Mouse (Mus musculus): Measurements from ENCODE around the gene 2210016L21Rik.
A peak's percentile ranks its signal among the peaks of the same experiment; 100 is the strongest.
"Not testable (repeated sequence)": the region's sequence is repeated elsewhere in the genome, so short reads cannot be mapped to it uniquely, and the experiment has no call there.

The 2210016L21Rik gene

DNA sequence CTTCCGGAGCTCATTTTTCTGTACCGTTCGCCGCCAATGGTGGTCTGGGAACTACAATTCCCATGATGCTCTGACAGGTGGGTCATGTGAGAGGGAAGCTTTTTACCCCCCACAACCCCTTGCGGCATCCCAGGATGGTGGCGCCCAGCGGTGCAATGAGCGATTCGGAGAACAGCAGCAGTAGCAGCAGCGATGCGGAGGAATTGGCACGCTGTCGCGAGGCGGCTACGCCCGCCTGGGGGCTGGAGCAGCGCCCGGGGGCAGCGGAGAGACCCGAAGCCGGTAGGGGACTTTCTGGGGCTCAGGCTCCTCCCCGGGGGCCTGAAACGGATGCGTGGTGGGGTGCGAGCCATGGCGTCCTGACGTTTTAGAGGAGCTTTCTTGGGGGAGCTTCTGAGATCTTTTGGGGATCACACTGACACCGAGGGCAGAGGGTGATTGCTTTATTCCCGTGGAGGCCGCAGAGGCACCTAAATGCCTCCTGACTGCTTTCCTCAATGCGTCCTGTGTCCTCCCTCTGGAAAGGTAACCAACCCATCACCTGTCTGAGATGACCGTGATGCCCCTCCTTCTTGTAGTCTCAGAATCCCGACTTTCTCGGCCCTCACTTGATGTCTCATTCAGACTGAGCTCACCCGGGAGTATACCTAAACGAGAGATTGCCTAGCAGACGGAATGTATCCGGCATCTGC lies at the start of gene 2210016L21Rik:
TSS of gene 2210016L21Rik (plus strand) at position 85 of the 692 bp plus-strand sequence.
- DNase-seq (ENCODE audit: low spot score) = peak; percentile 76

DNA sequence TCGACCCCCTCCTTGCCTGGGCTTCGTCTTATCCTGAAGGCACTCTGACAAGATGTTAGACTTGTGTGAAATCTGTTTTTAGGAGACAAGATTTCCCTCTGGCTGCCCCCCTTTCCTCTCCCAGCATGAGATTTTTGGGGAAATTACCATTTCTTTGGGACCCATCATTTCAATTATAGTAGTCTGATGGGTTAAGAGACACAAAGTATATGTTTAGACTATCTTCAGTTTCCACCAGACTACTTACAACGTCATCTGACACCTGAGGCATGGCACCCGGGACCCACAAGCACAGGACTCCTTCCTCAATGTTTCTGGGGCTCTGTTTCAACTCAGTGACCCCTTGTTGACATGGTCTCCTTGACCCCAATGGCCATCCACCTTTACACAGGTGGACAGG lies 46.4 kb upstream of the 2210016L21Rik start:
- DNase-seq (ENCODE audit: low spot score) = no peak

DNA sequence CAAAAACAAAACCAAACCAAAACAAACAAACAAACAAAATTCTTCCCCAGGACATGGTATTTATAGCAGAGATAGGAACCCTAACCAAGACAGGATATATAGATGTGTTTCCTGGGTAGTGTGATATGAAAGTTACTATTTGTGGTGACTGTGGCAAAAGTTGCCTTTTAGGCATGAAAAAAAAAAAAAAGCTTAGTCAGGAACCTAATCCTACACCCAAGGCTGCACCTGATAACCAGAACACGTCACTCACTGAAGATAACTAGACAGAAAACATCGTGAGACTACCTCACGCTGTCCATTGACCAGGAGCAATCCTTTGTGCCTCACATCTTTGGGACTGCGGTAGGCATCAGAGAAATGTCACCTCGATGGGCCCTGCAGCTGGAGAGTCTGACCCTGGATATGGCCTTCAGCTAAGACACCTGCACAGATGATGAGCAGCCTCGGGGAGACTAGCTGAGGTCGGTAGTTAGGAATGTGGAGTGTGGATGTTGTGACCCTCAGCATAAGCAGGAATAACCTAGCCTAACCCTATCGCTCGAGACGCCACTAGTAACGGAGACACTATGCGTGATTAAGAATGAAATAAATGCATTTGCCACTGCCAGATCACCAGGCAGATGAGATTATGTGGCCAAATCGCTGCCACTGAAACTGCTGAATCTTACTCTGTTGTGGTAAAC lies 45.1 kb upstream of the 2210016L21Rik start, which contains the start of gene Oasl2:
TSS of gene Oasl2 (plus strand) at position 249 of the 686 bp plus-strand sequence.
- DNase-seq (ENCODE audit: low spot score) = no peak

DNA sequence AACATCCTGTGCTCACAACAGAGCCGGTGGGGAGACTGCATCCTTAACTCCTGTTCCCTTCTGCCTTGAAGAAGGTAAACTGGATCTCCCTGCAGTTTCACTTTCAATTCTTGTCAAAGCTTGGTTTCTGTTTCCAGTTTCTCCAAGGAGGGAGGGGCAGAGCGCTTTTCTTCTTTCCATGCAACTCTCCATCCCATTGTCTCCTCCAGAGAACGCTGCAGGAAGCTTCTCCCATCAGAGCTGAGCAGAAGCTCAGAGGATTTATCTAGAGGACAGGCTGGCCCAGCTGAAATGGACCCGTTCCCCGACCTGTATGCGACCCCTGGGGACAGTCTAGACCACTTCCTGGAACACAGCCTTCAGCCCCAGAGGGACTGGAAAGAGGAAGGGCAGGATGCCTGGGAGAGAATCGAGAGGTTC lies 44.6 kb upstream of the 2210016L21Rik start:
- no peak for DNase-seq (ENCODE audit: low spot score)

DNA sequence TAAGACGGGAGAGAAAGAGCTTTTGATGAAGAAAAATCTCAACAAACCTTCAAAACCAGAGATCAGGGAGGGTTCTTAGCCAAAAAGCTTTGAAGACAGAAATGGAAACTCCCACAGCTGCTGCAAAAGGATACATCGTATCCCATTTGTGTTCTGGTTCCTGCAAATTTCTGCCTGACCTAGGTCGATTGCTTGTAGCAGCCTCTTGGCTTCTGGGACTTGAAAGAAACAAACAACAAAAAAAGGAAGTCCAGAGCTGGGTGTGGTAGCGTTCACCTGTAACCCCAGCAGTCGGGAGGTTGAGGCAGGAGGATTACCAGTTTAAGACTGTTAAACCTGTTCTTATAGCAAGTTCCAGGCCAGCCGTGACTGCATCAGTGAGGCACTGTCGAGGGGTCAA lies 43.1 kb upstream of the 2210016L21Rik start:
- no peak for DNase-seq (ENCODE audit: low spot score)

DNA sequence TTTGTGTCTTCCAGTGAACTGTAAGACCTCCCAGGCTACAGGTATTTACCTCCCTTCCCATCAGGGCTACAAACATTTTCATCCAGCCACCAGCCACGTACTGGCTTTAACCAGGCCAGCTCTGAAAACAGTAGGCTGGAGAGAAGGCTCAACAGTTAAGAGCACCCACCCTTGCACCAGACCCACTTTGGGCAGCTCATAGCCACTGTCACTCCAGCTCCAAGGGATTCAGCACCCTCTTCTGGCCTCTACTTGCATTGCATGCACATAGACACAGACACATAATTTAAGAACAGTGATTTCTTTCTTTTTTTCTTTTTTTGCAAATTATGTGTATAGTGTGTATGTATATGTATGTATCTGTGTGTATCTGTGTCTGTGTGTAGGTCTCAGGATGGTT lies 39.5 kb upstream of the 2210016L21Rik start:
- DNase-seq (ENCODE audit: low spot score) = no peak

DNA sequence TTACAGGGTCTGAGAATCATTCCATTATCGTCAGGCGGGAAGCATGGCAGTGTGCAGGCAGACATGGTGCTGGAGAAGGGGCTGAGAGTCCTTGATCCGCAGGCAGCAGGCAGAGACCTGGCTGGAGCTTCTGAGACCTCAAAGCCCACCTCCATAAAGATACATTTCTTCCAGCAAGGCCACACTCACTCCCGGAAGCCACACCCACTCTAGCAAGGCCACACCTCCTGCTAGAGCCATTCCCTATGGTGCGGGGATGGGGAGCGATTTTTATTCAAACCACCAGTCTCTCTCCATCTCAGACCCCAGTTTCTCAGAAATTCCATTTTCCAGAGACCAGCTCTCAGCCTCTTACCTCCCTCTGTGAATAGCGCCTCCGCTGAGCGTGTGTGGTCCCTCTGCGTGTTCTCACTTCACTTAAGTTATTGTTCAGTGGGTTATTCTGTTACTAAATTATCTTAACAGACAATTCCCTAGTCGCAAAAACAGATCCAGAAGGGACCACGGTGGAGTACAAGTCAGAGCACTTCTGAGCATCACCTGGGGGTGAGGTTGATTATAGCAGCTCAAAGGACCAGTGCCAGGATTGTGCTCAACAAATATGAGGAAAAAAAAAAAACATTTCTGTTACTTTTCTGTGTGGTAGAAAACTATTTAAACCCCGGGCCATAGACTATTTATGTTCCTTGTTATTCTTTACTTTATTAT lies 33.2 kb upstream of the 2210016L21Rik start:
- no peak for DNase-seq (ENCODE audit: low spot score)

DNA sequence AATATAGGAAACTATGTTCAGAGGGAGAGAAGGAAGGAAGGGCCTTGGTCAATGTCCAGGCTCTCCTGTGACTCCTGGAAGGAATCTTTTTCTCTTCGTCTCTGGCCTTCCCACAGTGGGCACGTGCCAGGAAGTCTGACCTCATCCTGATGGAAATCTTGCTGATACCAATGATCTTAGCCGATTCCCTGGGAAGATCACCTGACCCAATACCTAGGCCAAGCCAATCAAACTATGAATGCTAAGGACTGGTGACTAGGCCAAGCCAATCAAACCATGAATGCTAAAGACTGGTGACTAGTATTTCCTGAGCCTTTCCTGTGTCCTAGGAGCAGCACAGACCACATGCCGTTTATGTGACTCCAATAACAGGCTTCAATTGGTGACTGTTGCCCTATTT lies 28.3 kb upstream of the 2210016L21Rik start:
- DNase-seq (ENCODE audit: low spot score) = no peak

DNA sequence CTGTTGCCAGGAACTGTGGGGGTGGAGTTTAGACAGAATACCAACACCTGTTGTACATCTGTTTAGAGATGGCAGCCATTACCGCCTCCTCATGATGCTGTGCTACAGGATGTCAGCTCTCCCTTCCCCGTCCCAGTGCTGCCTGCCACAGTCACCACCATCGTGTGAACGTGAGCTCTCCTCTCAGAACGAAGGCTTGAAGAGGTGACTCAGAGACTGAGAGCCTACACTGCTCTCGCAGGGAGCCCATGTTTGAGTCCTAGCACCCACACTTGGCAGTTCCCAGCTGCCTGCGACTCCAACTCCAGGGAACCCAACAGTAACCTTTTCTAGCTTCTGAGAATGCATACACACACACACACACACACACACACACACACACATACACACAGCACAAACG lies 27.1 kb upstream of the 2210016L21Rik start:
- no peak for DNase-seq (ENCODE audit: low spot score)

DNA sequence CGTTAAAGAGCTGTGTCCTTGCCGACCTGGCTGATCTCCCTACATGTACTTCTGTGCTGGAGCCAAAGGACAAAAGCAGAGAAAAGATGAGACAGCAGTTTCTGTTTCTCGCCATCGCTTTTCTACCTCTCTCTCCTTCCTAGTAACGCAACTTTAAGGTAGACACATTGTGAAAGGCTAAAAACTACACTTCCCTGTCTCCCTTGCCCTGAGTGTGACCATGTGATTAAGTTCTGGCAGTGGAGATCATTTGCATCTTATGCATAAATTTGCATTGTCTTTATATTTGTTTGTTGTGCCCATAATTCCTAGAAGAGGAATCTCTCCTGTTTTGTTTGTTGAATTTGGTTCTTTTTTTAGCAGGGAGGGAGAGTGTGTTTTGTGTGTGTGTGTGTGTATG lies 26.1 kb upstream of the 2210016L21Rik start:
- DNase-seq (ENCODE audit: low spot score) = no peak

DNA sequence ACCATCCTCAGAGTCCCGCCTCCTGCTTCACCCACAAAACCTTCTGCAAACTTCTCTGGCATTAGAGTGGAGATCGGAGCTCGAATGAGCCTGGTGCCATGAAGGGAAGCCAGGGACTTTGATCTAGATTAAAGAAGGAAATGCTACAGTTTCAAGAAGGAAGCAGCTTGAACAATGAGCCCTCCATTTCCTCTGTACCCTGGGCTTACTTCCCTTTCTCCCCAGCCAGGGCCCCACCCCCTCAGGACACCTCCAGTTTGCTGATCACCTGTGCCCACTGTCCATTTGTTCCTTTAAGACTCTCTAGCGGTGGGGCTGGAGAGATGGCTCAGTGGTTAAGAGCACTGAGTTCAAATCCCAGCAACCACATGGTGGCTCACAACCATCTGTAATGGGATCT lies 25.2 kb upstream of the 2210016L21Rik start:
- DNase-seq (ENCODE audit: low spot score) = no peak

DNA sequence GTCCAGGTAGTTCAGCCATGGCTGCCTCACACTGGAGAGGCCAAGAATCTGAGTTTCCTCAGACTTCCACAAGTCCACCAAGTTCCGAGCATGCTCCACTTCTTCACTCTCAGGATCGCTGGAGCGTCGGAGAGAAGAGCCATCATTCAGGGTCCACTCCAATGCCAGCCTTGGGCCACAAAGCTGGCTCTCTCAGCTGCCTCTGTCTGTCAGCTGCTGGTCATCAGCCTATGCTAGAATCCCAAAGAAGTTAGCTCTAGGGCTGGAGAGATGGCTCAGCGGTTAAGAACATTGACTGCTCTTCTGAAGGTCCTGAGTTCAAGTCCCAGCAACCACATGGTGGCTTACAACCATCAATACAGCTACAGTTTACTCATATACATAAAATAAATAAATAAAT lies 24.6 kb upstream of the 2210016L21Rik start:
- DNase-seq (ENCODE audit: low spot score) = not testable (repeated sequence)

DNA sequence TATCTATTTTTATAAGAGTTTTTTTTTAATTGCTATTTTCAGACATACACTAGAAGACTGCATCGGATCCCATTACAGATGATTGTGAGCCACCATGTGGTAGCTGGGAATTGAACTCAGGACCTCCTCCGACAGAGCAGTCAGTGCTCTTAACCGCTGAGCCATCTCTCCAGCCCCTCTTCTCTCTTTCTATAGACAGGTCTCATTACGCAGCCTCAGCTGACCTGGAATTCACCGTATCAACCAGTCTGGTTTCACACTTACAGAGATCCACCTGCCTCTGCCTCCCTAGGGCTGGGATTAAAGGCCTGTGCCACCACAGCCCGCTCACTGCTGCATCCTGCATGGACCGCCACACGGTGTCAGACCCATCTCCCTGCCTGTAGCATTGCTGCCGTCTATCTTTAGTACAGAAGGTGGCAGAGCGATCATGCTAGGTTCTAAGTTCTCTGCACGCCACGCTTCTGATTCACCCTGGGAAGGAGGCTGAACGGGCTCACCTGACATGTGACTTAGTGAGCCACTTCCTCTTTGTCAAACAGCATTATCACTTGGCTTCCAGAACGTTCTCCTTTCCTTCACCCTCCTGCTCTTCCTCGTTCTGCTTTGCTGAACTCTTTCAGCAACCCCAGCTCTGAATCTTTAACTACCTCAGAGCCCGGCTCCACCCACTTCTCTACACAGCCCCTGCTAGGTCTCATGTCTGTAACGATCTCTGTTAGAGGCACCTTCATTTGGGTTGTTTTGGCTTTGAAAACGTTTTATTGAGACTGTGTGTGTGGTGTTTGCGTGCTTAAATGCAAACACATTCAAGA lies 20.2 kb upstream of the 2210016L21Rik start:
- DNase-seq (ENCODE audit: low spot score) = peak; percentile 64

DNA sequence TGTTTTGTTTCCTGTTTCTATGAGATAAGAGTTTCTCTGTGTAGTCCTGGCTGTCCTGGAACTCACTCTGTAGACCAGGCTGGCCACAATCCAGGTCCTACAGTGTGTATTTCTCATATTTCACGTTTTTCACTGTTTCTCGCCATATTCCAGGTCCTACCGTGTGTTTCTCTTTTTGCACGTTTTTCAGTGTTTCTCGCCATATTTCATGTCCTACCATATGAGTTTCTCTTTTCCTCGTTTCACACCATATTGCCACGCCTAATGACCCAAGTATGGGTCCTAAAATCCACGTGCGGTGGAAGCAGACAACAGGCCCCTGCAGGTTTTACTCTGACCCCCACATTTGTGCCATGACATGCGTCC lies 19.6 kb upstream of the 2210016L21Rik start:
- DNase-seq (ENCODE audit: low spot score) = no peak

DNA sequence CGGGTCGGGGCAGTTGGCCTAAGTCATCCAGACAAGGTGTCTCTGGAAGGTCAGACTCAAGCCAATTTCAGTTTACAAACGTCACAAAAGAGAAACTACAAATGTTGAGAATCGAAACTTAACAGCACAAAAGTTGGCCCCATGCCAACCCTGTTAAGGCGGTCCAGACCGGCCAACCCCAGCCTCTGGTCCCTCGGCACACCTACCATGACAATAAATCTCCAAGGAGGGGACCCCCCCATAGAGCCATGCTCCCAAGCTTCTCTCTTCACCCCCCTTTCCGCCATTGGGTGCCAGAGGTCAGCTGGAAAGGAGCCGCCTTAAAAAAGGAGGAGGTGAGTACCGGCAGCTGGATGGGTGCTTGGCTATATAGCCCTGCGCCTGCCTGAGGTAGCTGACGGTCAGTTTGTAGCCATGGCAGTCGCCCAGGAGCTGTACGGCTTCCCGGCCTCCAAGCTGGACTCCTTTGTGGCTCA lies 18.9 kb upstream of the 2210016L21Rik start, which contains the start of gene Oasl1:
TSS of gene Oasl1 (plus strand) at position 243 of the 476 bp plus-strand sequence.
- DNase-seq (ENCODE audit: low spot score) = peak; percentile 71

DNA sequence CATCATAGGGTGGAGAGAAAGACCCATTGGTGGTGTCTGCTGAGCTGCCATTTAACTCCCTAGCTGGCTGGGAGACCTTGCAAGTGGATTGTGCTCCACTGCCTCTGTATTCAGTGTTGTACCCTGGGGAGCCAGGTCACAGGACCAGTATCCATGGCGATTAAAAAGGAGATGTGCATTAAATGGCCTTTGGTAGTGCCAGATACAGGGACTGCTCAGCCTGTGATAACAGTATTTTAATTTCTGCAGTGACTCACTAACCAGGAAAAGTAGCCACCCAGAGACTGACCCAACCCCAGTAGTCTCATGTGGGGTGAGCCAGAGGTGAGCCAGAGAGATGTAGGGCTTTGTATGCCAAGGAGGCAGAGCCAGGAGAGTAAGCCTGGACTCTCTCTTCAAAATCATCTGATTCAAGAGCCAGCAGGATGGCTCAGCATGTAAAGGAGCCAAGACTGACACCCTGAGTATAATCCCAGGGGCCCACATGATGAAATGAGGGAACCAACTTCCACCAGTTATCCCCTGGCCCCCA lies 15.7 kb upstream of the 2210016L21Rik start:
- DNase-seq (ENCODE audit: low spot score) = no peak

DNA sequence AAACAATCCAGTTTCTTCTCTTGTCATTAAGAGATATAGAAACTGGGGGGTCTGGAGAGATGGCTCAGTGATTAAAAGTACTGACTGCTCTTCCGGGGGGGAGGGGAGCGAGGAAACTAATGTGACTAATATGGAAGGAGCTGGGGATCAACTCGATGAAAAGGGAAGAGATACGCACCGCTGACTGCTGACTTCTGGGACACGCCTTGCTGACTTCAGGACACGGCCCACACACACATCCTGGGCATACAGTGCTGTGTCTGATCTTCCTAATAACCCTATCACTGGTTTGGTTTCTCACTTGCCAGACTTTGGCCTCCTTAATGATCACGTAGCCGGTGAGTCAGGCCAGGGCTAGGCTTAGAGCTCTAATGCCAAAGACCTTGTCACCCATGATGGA lies 15.2 kb upstream of the 2210016L21Rik start:
- no peak for DNase-seq (ENCODE audit: low spot score)

DNA sequence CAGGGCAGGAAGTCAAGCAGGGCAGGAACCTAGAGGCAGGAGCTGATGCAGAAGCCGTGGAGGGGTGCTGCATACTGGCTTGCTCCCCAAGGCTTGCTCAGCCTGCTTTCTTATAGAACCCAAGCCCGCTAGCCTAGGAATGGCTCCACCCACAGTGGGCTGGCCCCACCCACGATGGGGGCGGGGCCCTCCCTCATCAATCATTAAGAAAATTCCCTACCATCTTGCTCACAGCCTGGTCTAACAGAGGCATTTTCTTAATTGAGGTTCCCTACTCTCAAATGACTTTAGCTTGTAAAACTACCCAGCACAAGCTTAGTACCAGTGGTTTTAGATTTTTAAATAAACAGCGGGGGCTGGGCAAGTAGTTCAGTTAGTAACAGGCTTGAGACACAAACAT lies 10.3 kb upstream of the 2210016L21Rik start:
- no peak for DNase-seq (ENCODE audit: low spot score)

DNA sequence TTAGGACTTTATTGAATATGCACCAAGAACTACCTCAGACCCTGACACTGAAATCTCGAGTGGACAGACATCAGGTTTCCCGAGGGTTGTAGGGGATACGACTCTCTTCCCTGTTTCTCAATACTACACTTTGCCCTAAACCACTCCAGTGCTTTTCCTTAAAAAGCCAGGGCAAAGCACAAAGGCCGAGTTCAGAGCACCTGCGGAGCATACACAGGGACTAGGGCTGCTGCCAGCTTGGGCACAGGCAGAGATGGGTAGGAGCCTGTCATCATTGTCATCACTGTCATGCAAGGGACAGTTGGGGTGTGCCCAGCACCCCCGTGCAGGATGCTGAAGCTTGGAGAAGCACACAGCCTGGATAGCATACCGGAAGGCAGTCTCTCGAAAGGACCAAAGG lies 8.8 kb upstream of the 2210016L21Rik start:
- DNase-seq (ENCODE audit: low spot score) = no peak

DNA sequence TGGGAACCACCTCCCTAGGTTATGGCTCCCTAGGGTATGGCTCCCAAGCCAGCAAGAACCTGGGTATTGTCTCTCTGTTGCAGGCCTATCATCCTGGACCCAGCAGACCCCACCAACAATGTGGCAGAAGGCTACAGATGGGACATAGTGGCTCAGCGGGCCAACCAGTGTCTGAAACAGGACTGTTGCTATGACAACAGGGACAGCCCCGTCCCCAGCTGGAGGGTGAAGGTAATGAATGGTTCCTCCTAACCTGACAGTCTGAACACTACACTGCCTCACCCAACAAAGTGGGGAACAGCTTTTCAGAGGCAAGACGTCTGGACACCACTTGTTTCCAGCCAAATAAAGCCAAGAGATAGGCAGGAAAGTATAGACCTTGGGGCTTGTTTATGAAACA lies 6.1 kb upstream of the 2210016L21Rik start:
- no peak for DNase-seq (ENCODE audit: low spot score)

DNA sequence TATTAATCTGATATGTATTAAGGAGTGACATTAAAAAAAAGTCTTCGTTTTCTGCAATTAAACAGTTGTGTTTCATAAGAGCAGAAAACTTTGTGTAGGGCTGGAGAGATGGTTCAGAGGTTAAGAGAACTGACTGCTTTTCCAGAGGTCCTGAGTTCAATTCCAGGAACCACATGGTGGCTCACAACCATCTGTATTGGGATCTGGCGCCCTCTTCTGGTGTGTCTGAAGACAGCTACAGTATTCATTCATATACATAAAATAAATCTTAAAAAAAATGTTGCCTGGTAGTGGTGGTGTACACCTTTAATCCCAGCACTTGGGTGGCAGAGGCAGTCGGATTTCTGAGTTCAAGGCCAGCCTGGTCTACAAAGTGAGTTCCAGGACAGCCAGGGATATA lies 820 bp upstream of the 2210016L21Rik start:
- DNase-seq (ENCODE audit: low spot score) = not testable (repeated sequence)

DNA sequence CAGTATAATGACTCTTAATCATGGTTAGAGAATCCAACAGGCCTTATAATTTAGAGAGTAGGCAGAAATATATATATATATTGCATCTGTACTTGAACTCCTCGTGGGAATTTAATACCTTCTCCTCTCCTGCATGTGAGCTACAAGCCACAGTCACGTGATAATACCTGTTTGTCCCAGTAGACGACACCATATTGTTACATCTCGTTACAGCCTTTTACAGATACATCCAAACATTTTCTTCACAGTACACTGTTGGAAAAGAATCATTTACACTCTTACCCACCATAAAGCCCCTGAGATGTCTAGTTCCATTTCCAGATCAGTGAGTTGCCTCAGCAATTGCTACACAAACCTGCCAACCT lies 790 bp downstream of the 2210016L21Rik start:
- no peak for DNase-seq (ENCODE audit: low spot score)
